Mouse (Mus musculus): ENCODE results near the gene Slc34a1.
A peak's percentile ranks its signal among the peaks of the same experiment; 100 is the strongest.

Gene Slc34a1

GRCm38 (mm10) chr13:55444286-55444936 is 46.4 kb downstream of the Slc34a1 start:
- DNase-seq: peak; percentile 90

- peak; percentile 100 for DNase-seq
Observed at GRCm38 (mm10) chr13:55444937-55445315, 46.9 kb downstream of the Slc34a1 start, which contains the start of gene Grk6. Gene Grk6, plus strand, starts transcription at chr13:55445072.

GRCm38 (mm10) chr13:55445361-55446091 is 47.5 kb downstream of the Slc34a1 start:
- DNase-seq: no peak

- no peak for DNase-seq
Observed at GRCm38 (mm10) chr13:55446483-55447105, 48.6 kb downstream of the Slc34a1 start.

GRCm38 (mm10) chr13:55447543-55447943 is 49.6 kb downstream of the Slc34a1 start:
- DNase-seq: peak; percentile 70

GRCm38 (mm10) chr13:55448131-55448530 is 50.1 kb downstream of the Slc34a1 start:
- DNase-seq: no peak

- DNase-seq: no peak
Observed at GRCm38 (mm10) chr13:55449205-55449604, 51.2 kb downstream of the Slc34a1 start.

- peak; percentile 59 for DNase-seq
Observed at GRCm38 (mm10) chr13:55449679-55450441, 51.9 kb downstream of the Slc34a1 start.

GRCm38 (mm10) chr13:55450511-55450980 is 52.6 kb downstream of the Slc34a1 start:
- peak; percentile 65 for DNase-seq

- DNase-seq: peak; percentile 44
Observed at GRCm38 (mm10) chr13:55451296-55451695, 53.3 kb downstream of the Slc34a1 start.

GRCm38 (mm10) chr13:55451785-55452549 is 54.0 kb downstream of the Slc34a1 start:
- peak; percentile 78 for DNase-seq

GRCm38 (mm10) chr13:55462965-55463364 is 65.0 kb downstream of the Slc34a1 start:
- DNase-seq: no peak

GRCm38 (mm10) chr13:55463399-55464026 is 65.5 kb downstream of the Slc34a1 start:
- no peak for DNase-seq

GRCm38 (mm10) chr13:55464027-55464884 is 66.3 kb downstream of the Slc34a1 start, which contains the start of gene Prr7:
Gene Prr7, plus strand, starts transcription at chr13:55464267.
- DNase-seq: peak; percentile 31

GRCm38 (mm10) chr13:55465184-55465583 is 67.2 kb downstream of the Slc34a1 start:
- DNase-seq: no peak

Data from lung, postnatal 36 days (tissue).